ENCODE assay signal across 12 mouse cellular contexts in genomic region chr11:97078751-97079150, GRCm38 (mm10). TPM values are rescaled to one million over a fixed set of nuclear protein-coding genes. Genes with fewer than 3 reads are reported as not detected.
DNase-seq lines count a peak whose midpoint lies in the region; ATAC-seq and TF ChIP-seq lines count a peak whose summit lies in the region.
"Had no signal": no experiment of that assay in that cellular context is flagged by ENCODE, and none has a peak within 500 bp of the region (broad histone marks: within the 10 kb centered on the region; RNA-seq: fewer than 3 reads in every experiment).

No protein-coding gene starts in this region.

- H3K4me2 ChIP-seq in lung, embryonic 14.5 days = no peak overlapping the region
- no peak overlapping the region for H3K4me2 ChIP-seq in midbrain, embryonic 13.5 days (replicated peaks)
- H3K4me2 ChIP-seq: neural tube, embryonic 12.5 days had no signal

- DNase-seq in lung, embryonic 14.5 days = peak; percentile 84
- no peak for DNase-seq in lung, postnatal 25 days (ENCODE audit: low spot score)
- DNase-seq in MEL (ENCODE audit: low read depth, low spot score) = peak; percentile 81
- DNase-seq in embryo, embryonic 11.5 days (ENCODE audit: low read depth, low spot score) = peak; percentile 30
- DNase-seq in mesoderm, embryonic 11.5 days (ENCODE audit: low read depth, low spot score) = peak; percentile 67
- DNase-seq in cerebellum, postnatal 14 days = no peak
- DNase-seq: cerebellum, adult 18-20 months; gastrocnemius, postnatal 36 days; spleen, adult 18-20 months had no signal

- TF ChIP-seq EP300 in MEL (IDR thresholded peaks at IDR 0.05; ENCODE audit: low read depth in 1 of 2, low read length in 2 of 2) = no peak

- H3K27me3 ChIP-seq in lung, embryonic 14.5 days (ENCODE audit: insufficient read depth, low read length) = no peaks in the 10 kb centered on the region
- H3K27me3 ChIP-seq in MEL (ENCODE audit: control insufficient read depth in 1 of 2, insufficient read depth in 2 of 2, low read length in 2 of 2) = no peaks in the 10 kb centered on the region
- no peaks in the 10 kb centered on the region; the same call in 1 of the 2 replicates for H3K27me3 ChIP-seq in midbrain, embryonic 13.5 days
- H3K27me3 ChIP-seq: neural tube, embryonic 12.5 days had no signal

- no peaks in the 10 kb centered on the region for H3K36me3 ChIP-seq in lung, embryonic 14.5 days (ENCODE audit: insufficient read depth)
- no peaks in the 10 kb centered on the region; a peak in 1 of 4 replicates for H3K36me3 ChIP-seq in MEL (ENCODE audit: control insufficient read depth in 1 of 2, insufficient read depth in 2 of 2, low read length in 2 of 2)
- no peaks in the 10 kb centered on the region for H3K36me3 ChIP-seq in midbrain, embryonic 13.5 days
- H3K36me3 ChIP-seq: neural tube, embryonic 12.5 days had no signal

- H3K79me2 ChIP-seq in MEL (ENCODE audit: control insufficient read depth, insufficient read depth, low read length, poor library complexity) = no peaks in the 10 kb centered on the region

- no peak for ATAC-seq in lung, embryonic 14.5 days (ENCODE audit: insufficient read depth)
- no peak for ATAC-seq in midbrain, embryonic 13.5 days
- ATAC-seq: hindbrain, embryonic 16.5 days had no signal

- H3K4me3 ChIP-seq in lung, embryonic 14.5 days (ENCODE audit: low read depth, low read length) = no peak overlapping the region
- H3K4me3 ChIP-seq in MEL (ENCODE audit: control insufficient read depth in 1 of 2, insufficient read depth in 1 of 2, low read depth in 2 of 2, low read length in 2 of 2) = no peak overlapping the region
- H3K4me3 ChIP-seq in midbrain, embryonic 13.5 days (replicated peaks) = no peak overlapping the region
- H3K4me3 ChIP-seq: neural tube, embryonic 12.5 days had no signal

- no peak for TF ChIP-seq CTCF in lung, embryonic 14.5 days (IDR thresholded peaks at IDR 0.05; ENCODE audit: low read depth)
- TF ChIP-seq CTCF in MEL (IDR thresholded peaks at IDR 0.05 in 2 of 3, conservative IDR thresholded peaks at IDR 0.05 in 1 of 3; ENCODE audit: control insufficient read depth in 1 of 3, insufficient read depth in 1 of 3, low read depth in 2 of 3, low read length in 3 of 3, poor library complexity in 1 of 3, severe bottlenecking in 1 of 3) = no peak

- H3K27ac ChIP-seq in lung, embryonic 14.5 days (ENCODE audit: low read depth) = no peak overlapping the region
- no peak overlapping the region for H3K27ac ChIP-seq in MEL (ENCODE audit: control insufficient read depth, low read depth, low read length)
- H3K27ac ChIP-seq in midbrain, embryonic 13.5 days = no peak overlapping the region
- H3K27ac ChIP-seq: neural tube, embryonic 12.5 days had no signal

- no peaks in the 10 kb centered on the region for H3K9me3 ChIP-seq in lung, embryonic 14.5 days (ENCODE audit: low read depth, low read length)
- H3K9me3 ChIP-seq in MEL (replicated peaks; ENCODE audit: insufficient read depth, low read length) = no peaks in the 10 kb centered on the region
- no peaks in the 10 kb centered on the region for H3K9me3 ChIP-seq in midbrain, embryonic 13.5 days
- H3K9me3 ChIP-seq: neural tube, embryonic 12.5 days had no signal

- H3K9ac ChIP-seq in lung, embryonic 14.5 days = no peak overlapping the region
- no peak overlapping the region for H3K9ac ChIP-seq in MEL (ENCODE audit: control insufficient read depth, low read depth, low read length, poor library complexity, severe bottlenecking)
- H3K9ac ChIP-seq in midbrain, embryonic 13.5 days (replicated peaks) = no peak overlapping the region
- H3K9ac ChIP-seq: neural tube, embryonic 12.5 days had no signal

- TF ChIP-seq POLR2A in MEL (IDR thresholded peaks at IDR 0.05; ENCODE audit: control insufficient read depth in 1 of 2, insufficient read depth in 1 of 2, low read depth in 1 of 2, low read length in 2 of 2, poor library complexity in 1 of 2) = no peak

- peaks cover 8% of the 10 kb centered on the region; the same call in 1 of the 2 replicates for H3K4me1 ChIP-seq in lung, embryonic 14.5 days (ENCODE audit: insufficient read depth)
- peaks cover 0 to 8% of the 10 kb centered on the region in 2 experiments; a peak in 2 of 4 replicates for H3K4me1 ChIP-seq in MEL (ENCODE audit: control insufficient read depth in 1 of 2, insufficient read depth in 2 of 2, low read length in 2 of 2)
- peaks cover 4% of the 10 kb centered on the region; the same call in 1 of the 2 replicates for H3K4me1 ChIP-seq in midbrain, embryonic 13.5 days (replicated peaks)

- WGBS in lung, embryonic 14.5 days = 46% methylated on average over 4 of the region's 4 CpGs
- WGBS in midbrain, embryonic 13.5 days = 61% methylated on average over 4 of the region's 4 CpGs

- TF ChIP-seq RAD21 in MEL (IDR thresholded peaks at IDR 0.05; ENCODE audit: low read depth, low read length) = no peak

TF ChIP-seq in MEL, 35 proteins besides CTCF, POLR2A, EP300 and RAD21:
- TF ChIP-seq MAZ (IDR thresholded peaks at IDR 0.05; ENCODE audit: low read depth, low read length) (no peak), MAFK (IDR thresholded peaks at IDR 0.05; ENCODE audit: borderline replicate concordance, low read depth, low read length) (no peak), SIN3A (IDR thresholded peaks at IDR 0.05; ENCODE audit: low read length) (peak; percentile 95), POLR2AphosphoS2 (IDR thresholded peaks at IDR 0.05; ENCODE audit: low read length) (no peak), SMC3 (IDR thresholded peaks at IDR 0.05; ENCODE audit: low read depth, low read length) (peak; percentile 23; the same call in 1 of the 2 replicates), GATA1 (IDR thresholded peaks at IDR 0.05; ENCODE audit: low read depth, low read length) (no peak), MAX (IDR thresholded peaks at IDR 0.05; ENCODE audit: low read length) (peak; percentile 60), RCOR1 (IDR thresholded peaks at IDR 0.05; ENCODE audit: low read depth, low read length) (no peak), TAL1 (IDR thresholded peaks at IDR 0.05; ENCODE audit: low read length) (no peak), MXI1 (IDR thresholded peaks at IDR 0.05; ENCODE audit: low read depth, low read length) (peak; percentile 94), NELFE (IDR thresholded peaks at IDR 0.05; ENCODE audit: low read depth, low read length) (no peak), ZC3H11A (IDR thresholded peaks at IDR 0.05; ENCODE audit: low read depth, low read length) (no peak)

RNA-seq across cellular contexts. Expression of gene Osbpl7, which starts 28.3 kb away (rescaled TPM):
- polyA plus RNA-seq in lung, embryonic 14.5 days (2014; fragmentation: Nextera tagmentation; extraction: Ambion mirVana) = 6.3 and 12.8 TPM in 2 replicates
- total RNA-seq in MEL (2012; rRNA removed) = 8.3 and 11.5 TPM in 2 replicates
- polyA plus RNA-seq in MEL (2012; ENCODE audit: insufficient read depth in 1 of 2, insufficient read length in 2 of 2, low read depth in 1 of 2, low replicate concordance in 2 of 2, missing spikeins in 1 of 2) = 10 to 100 TPM in 1 of 2 experiments, not detected in 1; 18.9 TPM
- 11.3 and 11.8 TPM in 2 replicates for polyA plus RNA-seq in midbrain, embryonic 13.5 days (2015; fragmentation: Nextera tagmentation; extraction: Ambion mirVana)

RNA-seq across cellular contexts. Expression of gene Tbx21, which starts 36.4 kb away (rescaled TPM):
- polyA plus RNA-seq in lung, embryonic 14.5 days (2014; fragmentation: Nextera tagmentation; extraction: Ambion mirVana) = not detected in 2 replicates
- not detected in 2 replicates for total RNA-seq in MEL (2012; rRNA removed)
- not detected for polyA plus RNA-seq in MEL (2012; ENCODE audit: insufficient read depth in 1 of 2, insufficient read length in 2 of 2, low read depth in 1 of 2, low replicate concordance in 2 of 2, missing spikeins in 1 of 2)
- polyA plus RNA-seq in midbrain, embryonic 13.5 days (2015; fragmentation: Nextera tagmentation; extraction: Ambion mirVana) = 0.08 and 0.16 TPM in 2 replicates
- polyA plus RNA-seq: neural tube, embryonic 12.5 days had no signal

RNA-seq across cellular contexts. Expression of gene Mrpl10, which starts 37.4 kb away (rescaled TPM):
- polyA plus RNA-seq in lung, embryonic 14.5 days (2014; fragmentation: Nextera tagmentation; extraction: Ambion mirVana) = 84.5 and 85.5 TPM in 2 replicates
- total RNA-seq in MEL (2012; rRNA removed) = 79.3 and 89.7 TPM in 2 replicates
- 100 to 1,000 TPM in 1 of 2 experiments, not detected in 1; 106 TPM for polyA plus RNA-seq in MEL (2012; ENCODE audit: insufficient read depth in 1 of 2, insufficient read length in 2 of 2, low read depth in 1 of 2, low replicate concordance in 2 of 2, missing spikeins in 1 of 2)
- 58.2 and 62.0 TPM in 2 replicates for polyA plus RNA-seq in midbrain, embryonic 13.5 days (2015; fragmentation: Nextera tagmentation; extraction: Ambion mirVana)

RNA-seq across cellular contexts. Expression of gene Lrrc46, which starts 37.5 kb away (rescaled TPM):
- 1.1 and 1.5 TPM in 2 replicates for polyA plus RNA-seq in lung, embryonic 14.5 days (2014; fragmentation: Nextera tagmentation; extraction: Ambion mirVana)
- total RNA-seq in MEL (2012; rRNA removed) = 0.19 and 0.20 TPM in 2 replicates
- under 1 TPM in 1 of 2 experiments, not detected in 1; 0.75 TPM for polyA plus RNA-seq in MEL (2012; ENCODE audit: insufficient read depth in 1 of 2, insufficient read length in 2 of 2, low read depth in 1 of 2, low replicate concordance in 2 of 2, missing spikeins in 1 of 2)
- polyA plus RNA-seq in midbrain, embryonic 13.5 days (2015; fragmentation: Nextera tagmentation; extraction: Ambion mirVana) = 2.5 and 3.2 TPM in 2 replicates

RNA-seq across cellular contexts. Expression of gene Scrn2, which starts 49.0 kb away (rescaled TPM):
- 24.5 and 30.2 TPM in 2 replicates for polyA plus RNA-seq in lung, embryonic 14.5 days (2014; fragmentation: Nextera tagmentation; extraction: Ambion mirVana)
- total RNA-seq in MEL (2012; rRNA removed) = 19.8 and 26.7 TPM in 2 replicates
- 10 to 100 TPM in 1 of 2 experiments, not detected in 1; 14.8 TPM for polyA plus RNA-seq in MEL (2012; ENCODE audit: insufficient read depth in 1 of 2, insufficient read length in 2 of 2, low read depth in 1 of 2, low replicate concordance in 2 of 2, missing spikeins in 1 of 2)
- polyA plus RNA-seq in midbrain, embryonic 13.5 days (2015; fragmentation: Nextera tagmentation; extraction: Ambion mirVana) = 18.4 and 18.6 TPM in 2 replicates

Comparison
In these comparisons a context has a peak if more than half of its experiments do, and no peak if none do; other contexts are left out.
1. DNase-seq: peak in lung, embryonic 14.5 days (single experiment), MEL (single experiment), embryo, embryonic 11.5 days (single experiment) and mesoderm, embryonic 11.5 days (single experiment); none in lung, postnatal 25 days (single experiment) and cerebellum, postnatal 14 days (0 of 2).